Mouse (Mus musculus) liver, embryonic 14.5 days (tissue): ENCODE measurements around the gene Olfm1. TPM values are rescaled to one million over a fixed set of nuclear protein-coding genes. Genes with fewer than 3 reads are reported as not detected.

ENCODE experiments used
- ATAC-seq: fragments of 200-750 bp; cut with Nextera tagmentation; 2 replicates; pipeline ENCODE4 v1.8.0; 2017; ENCODE audit warnings: moderate number of reproducible peaks, mild to moderate bottlenecking, moderate library complexity; ENCODE audit not compliant: insufficient read depth
- DNase-seq, 3 experiments: peaks; one replicate each; pipeline ENCODE4 v3.0.0-alpha.2; 2012 to 2013; ENCODE audit warnings: low read depth in 3 of 3, low spot score in 3 of 3
- H3K27ac ChIP-seq: fragments of 300-500 bp; sonication (generic); 2 replicates; pipeline ENCODE4 v1.5.1; 2014; ENCODE audit warnings: moderate library complexity, mild to moderate bottlenecking, control low read depth, inconsistent platforms
- H3K27me3 ChIP-seq: fragments of 300-500 bp; sonication (generic); 2 replicates; pipeline ENCODE4 v1.6.1; 2014; ENCODE audit warnings: mild to moderate bottlenecking, low read length, moderate library complexity; ENCODE audit not compliant: control insufficient read depth, insufficient read depth
- H3K36me3 ChIP-seq: fragments of 300-500 bp; sonication (generic); replicated peaks from 2 replicates; pipeline ENCODE4 v1.6.1; 2014; ENCODE audit warnings: low read depth; ENCODE audit not compliant: control insufficient read depth, insufficient read depth
- H3K4me1 ChIP-seq, 2 experiments: fragments of 200-500 bp in 1 of 2; fragments of 300-500 bp in 1 of 2; sonication (generic) in 1 of 2; replicated peaks; 2 replicates each; pipeline ENCODE4 v1.6.1; 2012 to 2014; ENCODE audit warnings: antibody characterized with exemption in 1 of 2, inconsistent platforms in 1 of 2, low read length in 1 of 2; ENCODE audit not compliant: control insufficient read depth in 2 of 2, insufficient read depth in 2 of 2
- H3K4me2 ChIP-seq: fragments of 300-500 bp; sonication (generic); 2 replicates; pipeline ENCODE4 v1.6.1; 2014; ENCODE audit warnings: low read depth, mild to moderate bottlenecking, control low read depth, moderate library complexity
- H3K4me3 ChIP-seq, 2 experiments: fragments of 200-500 bp in 1 of 2; fragments of 300-500 bp in 1 of 2; sonication (generic) in 1 of 2; 2 replicates each; pipeline ENCODE4 v1.5.1; 2012 to 2014; ENCODE audit warnings: low read depth in 2 of 2, low read length in 2 of 2, mild to moderate bottlenecking in 2 of 2, control low read depth in 1 of 2, inconsistent platforms in 1 of 2, moderate library complexity in 1 of 2; ENCODE audit not compliant: insufficient read depth in 1 of 2
- H3K9ac ChIP-seq: fragments of 300-500 bp; sonication (generic); replicated peaks from 2 replicates; pipeline ENCODE4 v1.6.1; 2014; ENCODE audit warnings: mild to moderate bottlenecking, control low read depth, moderate library complexity
- H3K9me3 ChIP-seq: fragments of 300-500 bp; sonication (generic); 2 replicates; pipeline ENCODE4 v1.6.1; 2016; ENCODE audit warnings: low read length, mixed read lengths; ENCODE audit not compliant: control insufficient read depth
- CTCF ChIP-seq: IDR thresholded peaks from 2 replicates; pipeline ENCODE4 v1.5.1; 2016; ENCODE audit warnings: antibody characterized with exemption, low read depth, control low read depth
- EP300 ChIP-seq: IDR thresholded peaks from 2 replicates; pipeline ENCODE4 v1.6.1; 2016; ENCODE audit warnings: antibody characterized with exemption, low read depth
- WGBS: fragments of 180-500 bp; shearing (Covaris S2); extraction: QIAGEN DNeasy Blood & Tissue Kit; methylation state at CpG from one replicate; pipeline ENCODE4 v1.1.7; 2014; ENCODE audit not compliant: insufficient replicate concordance; 5-methylcytosine and 5-hydroxymethylcytosine counted together
- polyA plus RNA-seq, 2 experiments: library from polyadenylated mRNA; depleted of rRNA in 1 of 2; stranded (reverse) in 1 of 2; unstranded in 1 of 2; fragments of >200 nt; fragmentation: Nextera tagmentation in 1 of 2; extraction: Ambion mirVana in 1 of 2; gene quantifications; 2 replicates each; pipeline versions ENCODE4 v1.2.1 to v1.2.3; 2012 to 2014

Olfm1 gene
- polyA plus RNA-seq, 2 experiments = 2.5 to 2.6 TPM

GRCm38 (mm10) chr2:28207200-28207750 lies 14.5 kb downstream of the Olfm1 start:
- no peak for TF ChIP-seq CTCF
- TF ChIP-seq EP300 = no peak
- Histone ChIP-seq H3K9me3 (no peaks in the 10 kb centered on the region), H3K36me3 (no peaks in the 10 kb centered on the region), H3K4me2 (no peak overlapping the region), H3K4me1 (0 out of 4 replicates have a peak, but pooled peaks cover 0 to 5% of the 10 kb centered on the region in 2 experiments), H3K27me3 (peaks cover 39% of the 10 kb centered on the region), H3K27ac (no peak overlapping the region), H3K9ac (no peak overlapping the region), H3K4me3 (no peak overlapping the region)
- no peak for ATAC-seq
- 63% methylated on average over 3 of the region's 3 CpGs for WGBS
- DNase-seq = no peak

- 70% methylated on average over 14 of the region's 14 CpGs for WGBS
- Histone ChIP-seq H3K9me3 (no peaks in the 10 kb centered on the region), H3K27me3 (peaks cover 39% of the 10 kb centered on the region), H3K27ac (no peak overlapping the region), H3K4me1 (0 out of 4 replicates have a peak, but pooled peaks cover 0 to 5% of the 10 kb centered on the region in 2 experiments), H3K4me3 (no peak overlapping the region), H3K9ac (no peak overlapping the region), H3K36me3 (no peaks in the 10 kb centered on the region), H3K4me2 (no peak overlapping the region)
- TF ChIP-seq CTCF (no peak), EP300 (no peak)
- ATAC-seq = no peak
- no peak for DNase-seq
These were observed 15.4 kb downstream of the Olfm1 start for GRCm38 (mm10) chr2:28208130-28208745.

- H3K4me3 ChIP-seq = no peak overlapping the region
- TF ChIP-seq CTCF = no peak
- TF ChIP-seq EP300 = no peak
- 0 out of 4 replicates have a peak, but pooled peaks cover 0 to 5% of the 10 kb centered on the region in 2 experiments for H3K4me1 ChIP-seq
- no peaks in the 10 kb centered on the region for H3K9me3 ChIP-seq
- H3K27ac ChIP-seq = no peak overlapping the region
- 58% methylated on average over 5 of the region's 5 CpGs for WGBS
- H3K36me3 ChIP-seq = no peaks in the 10 kb centered on the region
- H3K4me2 ChIP-seq = no peak overlapping the region
- DNase-seq = no peak
- no peak for ATAC-seq
- H3K9ac ChIP-seq = no peak overlapping the region
- H3K27me3 ChIP-seq = peaks cover 31% of the 10 kb centered on the region
These were observed 16.4 kb downstream of the Olfm1 start for GRCm38 (mm10) chr2:28209211-28209610.

GRCm38 (mm10) chr2:28209653-28210052 lies 16.9 kb downstream of the Olfm1 start:
- H3K27me3 ChIP-seq = peaks cover 27% of the 10 kb centered on the region
- H3K27ac ChIP-seq = no peak overlapping the region
- no peak overlapping the region for H3K4me2 ChIP-seq
- H3K9ac ChIP-seq = no peak overlapping the region
- ATAC-seq (no peak), DNase-seq (no peak)
- H3K9me3 ChIP-seq = no peaks in the 10 kb centered on the region
- H3K36me3 ChIP-seq = no peaks in the 10 kb centered on the region
- no peak overlapping the region for H3K4me3 ChIP-seq
- 76% methylated on average over 12 of the region's 12 CpGs for WGBS
- TF ChIP-seq EP300 (no peak), CTCF (no peak)
- 0 out of 4 replicates have a peak, but pooled peaks cover 0 to 4% of the 10 kb centered on the region in 2 experiments for H3K4me1 ChIP-seq

GRCm38 (mm10) chr2:28210273-28210672 lies 17.5 kb downstream of the Olfm1 start:
- H3K27ac ChIP-seq = no peak overlapping the region
- ATAC-seq = no peak
- H3K4me2 ChIP-seq = no peak overlapping the region
- no peak for DNase-seq
- H3K4me1 ChIP-seq = no peaks in the 10 kb centered on the region
- H3K27me3 ChIP-seq = peaks cover 21% of the 10 kb centered on the region
- H3K9me3 ChIP-seq = no peaks in the 10 kb centered on the region
- no peaks in the 10 kb centered on the region for H3K36me3 ChIP-seq
- TF ChIP-seq CTCF = no peak
- no peak for TF ChIP-seq EP300
- no peak overlapping the region for H3K9ac ChIP-seq
- H3K4me3 ChIP-seq = no peak overlapping the region
- 51% methylated on average over 4 of the region's 4 CpGs for WGBS
